Mouse (Mus musculus) lung, adult 2 months (tissue): Measurements from ENCODE around the gene Crispld2.

ENCODE experiments used
- CTCF ChIP-seq: fragments of 200-500 bp; IDR thresholded peaks from 2 replicates; pipeline ENCODE4 v1.5.1; 2011; ENCODE audit warnings: mild to moderate bottlenecking, low read length, control low read depth; ENCODE audit not compliant: insufficient read depth
- POLR2A ChIP-seq: fragments of 200-500 bp; IDR thresholded peaks from 2 replicates; pipeline ENCODE4 v1.6.1; 2011; ENCODE audit warnings: low read depth, mild to moderate bottlenecking, control low read depth, low read length, borderline replicate concordance; ENCODE audit errors: extremely low read depth

DNA sequence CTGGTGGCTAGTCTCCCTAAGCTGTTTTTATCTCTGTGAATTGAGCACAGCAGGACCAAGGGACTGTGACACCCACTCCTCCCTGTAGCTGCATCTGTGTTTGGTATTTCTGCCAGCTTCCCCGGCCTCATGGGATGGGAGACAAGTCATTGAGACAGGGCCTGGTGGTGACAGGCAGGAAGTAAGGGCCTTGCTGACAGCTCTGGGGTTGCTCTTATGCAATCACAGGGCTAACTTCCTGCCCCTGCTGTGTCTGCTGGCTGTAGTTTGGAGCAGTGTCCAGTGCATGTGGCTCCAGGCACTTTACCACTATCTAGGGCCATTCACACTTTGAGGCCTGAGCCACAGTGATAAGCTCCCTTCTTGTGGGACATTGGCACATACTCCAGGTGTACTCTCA, 48.6 kb downstream of the Crispld2 start:
- TF ChIP-seq CTCF (no peak), POLR2A (no peak)
